Mouse (Mus musculus) midbrain, postnatal 0 days (tissue): ENCODE measurements around the gene Kyat3. TPM values are rescaled to one million over a fixed set of nuclear protein-coding genes. Genes with fewer than 3 reads are reported as not detected.
A peak's percentile ranks its signal among the peaks of the same experiment; 100 is the strongest.

ENCODE experiments used
- ATAC-seq: fragments of 200-750 bp; cut with Nextera tagmentation; 2 replicates; pipeline ENCODE4 v1.8.0; 2017; ENCODE audit warnings: moderate number of reproducible peaks, mild to moderate bottlenecking, moderate TSS enrichment, moderate library complexity; ENCODE audit not compliant: low FRiP score
- DNase-seq: peaks from one replicate; pipeline ENCODE4 v3.0.0-alpha.2; 2015; ENCODE audit warnings: low spot score
- H3K27ac ChIP-seq: fragments of 300-500 bp; sonication (generic); 2 replicates; pipeline ENCODE4 v1.5.1; 2014; ENCODE audit warnings: low read depth, mild to moderate bottlenecking, low read length, mixed read lengths
- H3K27me3 ChIP-seq: fragments of 300-500 bp; sonication (generic); 2 replicates; pipeline ENCODE4 v1.6.1; 2014; ENCODE audit warnings: low read length, control low read depth, mixed read lengths; ENCODE audit not compliant: insufficient read depth
- H3K36me3 ChIP-seq: fragments of 300-500 bp; sonication (generic); 2 replicates; pipeline ENCODE4 v1.6.1; 2014; ENCODE audit warnings: low read length, control low read depth, mixed read lengths; ENCODE audit not compliant: insufficient read depth
- H3K4me1 ChIP-seq: fragments of 300-500 bp; sonication (generic); 2 replicates; pipeline ENCODE4 v1.6.1; 2014; ENCODE audit warnings: mild to moderate bottlenecking, control low read depth, antibody characterized with exemption, low read length, mixed read lengths; ENCODE audit not compliant: insufficient read depth
- H3K4me2 ChIP-seq: fragments of 300-500 bp; sonication (generic); 2 replicates; pipeline ENCODE4 v1.6.1; 2014; ENCODE audit warnings: low read depth, mild to moderate bottlenecking, low read length, mixed read lengths; ENCODE audit not compliant: poor library complexity, severe bottlenecking
- H3K4me3 ChIP-seq: fragments of 300-500 bp; sonication (generic); 2 replicates; pipeline ENCODE4 v1.5.1; 2014; ENCODE audit warnings: low read depth, mild to moderate bottlenecking, low read length, moderate library complexity
- H3K9ac ChIP-seq: fragments of 300-500 bp; sonication (generic); replicated peaks from 2 replicates; pipeline ENCODE4 v1.6.1; 2014; ENCODE audit warnings: mild to moderate bottlenecking, low read length, moderate library complexity, mixed read lengths; ENCODE audit not compliant: poor library complexity, severe bottlenecking
- H3K9me3 ChIP-seq: fragments of 300-500 bp; sonication (generic); 2 replicates; pipeline ENCODE4 v1.6.1; 2016; ENCODE audit warnings: low read length, control low read depth
- CTCF ChIP-seq: IDR thresholded peaks from 2 replicates; pipeline ENCODE4 v1.5.1; 2016; ENCODE audit warnings: antibody characterized with exemption, mild to moderate bottlenecking
- WGBS: fragments of 180-500 bp; shearing (Covaris S2); extraction: QIAGEN DNeasy Blood & Tissue Kit; methylation state at CpG from one replicate; pipeline ENCODE4 v1.1.7; 2014; 5-methylcytosine and 5-hydroxymethylcytosine counted together
- polyA plus RNA-seq: library from polyadenylated mRNA; unstranded; fragments of >200 nt; fragmentation: Nextera tagmentation; extraction: Ambion mirVana; gene quantifications from 2 replicates; pipeline ENCODE4 v1.2.1, GENCODE M21; 2015
- total RNA-seq: library from RNA; depleted of rRNA; stranded (reverse); fragments of >200 nt; gene quantifications from 2 replicates; pipeline ENCODE4 v1.2.3, GENCODE M21; 2014

The Kyat3 gene
- total and polyA plus RNA-seq, 2 experiments from 2014 or later: 4.7 to 5.1 TPM

GRCm38 (mm10) chr3:142757841-142758240, 57.0 kb downstream of the Kyat3 start:
- no peaks in the 10 kb centered on the region for H3K4me1 ChIP-seq
- H3K4me2 ChIP-seq: no peak overlapping the region
- WGBS: 64% methylated on average over 12 of the region's 12 CpGs
- ATAC-seq (no peak), DNase-seq (no peak)
- no peak overlapping the region for H3K4me3 ChIP-seq
- no peaks in the 10 kb centered on the region for H3K9me3 ChIP-seq
- no peak for TF ChIP-seq CTCF
- H3K9ac ChIP-seq: no peak overlapping the region
- H3K27ac ChIP-seq: no peak overlapping the region
- no peaks in the 10 kb centered on the region for H3K36me3 ChIP-seq
- no peaks in the 10 kb centered on the region; the same call in 1 of the 2 replicates for H3K27me3 ChIP-seq

- no peak overlapping the region for H3K4me2 ChIP-seq
These were observed 57.7 kb downstream of the Kyat3 start for GRCm38 (mm10) chr3:142758593-142758992.

GRCm38 (mm10) chr3:142760356-142760755, 59.5 kb downstream of the Kyat3 start:
- Histone ChIP-seq H3K9me3 (no peaks in the 10 kb centered on the region), H3K36me3 (no peaks in the 10 kb centered on the region), H3K4me1 (no peaks in the 10 kb centered on the region), H3K27ac (no peak overlapping the region), H3K4me3 (no peak overlapping the region), H3K4me2 (no peak overlapping the region), H3K9ac (no peak overlapping the region), H3K27me3 (no peaks in the 10 kb centered on the region; the same call in 1 of the 2 replicates)
- DNase-seq: no peak
- no peak for ATAC-seq
- TF ChIP-seq CTCF: no peak
- 72% methylated on average over 6 of the region's 6 CpGs for WGBS

More at GRCm38 (mm10) chr3:142758593-142758992, 57.7 kb downstream of the Kyat3 start:
- no peak overlapping the region for H3K27ac ChIP-seq
- H3K27me3 ChIP-seq: no peaks in the 10 kb centered on the region; the same call in 1 of the 2 replicates
- no peaks in the 10 kb centered on the region for H3K36me3 ChIP-seq
- H3K9ac ChIP-seq: no peak overlapping the region
- H3K4me3 ChIP-seq: no peak overlapping the region
- no peak for DNase-seq
- no peak for TF ChIP-seq CTCF
- H3K4me1 ChIP-seq: no peaks in the 10 kb centered on the region
- no peaks in the 10 kb centered on the region for H3K9me3 ChIP-seq
- no peak for ATAC-seq
- WGBS: 87% methylated on average over 7 of the region's 7 CpGs

- Histone ChIP-seq H3K36me3 (no peaks in the 10 kb centered on the region), H3K4me2 (peak within 1 kb of the TSS; percentile 80), H3K9ac (peak within 1 kb of the TSS; percentile 74), H3K4me3 (peak within 1 kb of the TSS; percentile 62), H3K27ac (peak within 1 kb of the TSS; percentile 60), H3K27me3 (no peaks in the 10 kb centered on the region), H3K9me3 (no peaks in the 10 kb centered on the region), H3K4me1 (peaks cover 6% of the 10 kb centered on the region; the same call in 1 of the 2 replicates)
- ATAC-seq: peak; percentile 98
- peak; percentile 14; the same call in 1 of the 2 replicates for TF ChIP-seq CTCF
- under 1% methylated on average over 64 of the region's 64 CpGs for WGBS
- peak; percentile 95 for DNase-seq
These were observed 64.3 kb downstream of the Kyat3 start, which contains the start of gene Gtf2b for GRCm38 (mm10) chr3:142764995-142765777. Gene Gtf2b, plus strand, starts transcription at chr3:142765045.

GRCm38 (mm10) chr3:142765778-142766165, 64.9 kb downstream of the Kyat3 start:
- ATAC-seq: no peak
- 27% methylated on average over 10 of the region's 10 CpGs for WGBS
- Histone ChIP-seq H3K4me1 (peaks cover 6% of the 10 kb centered on the region; the same call in 1 of the 2 replicates), H3K27ac (no peak overlapping the region), H3K4me2 (peak overlapping the region; percentile 80), H3K4me3 (peak overlapping the region; percentile 62), H3K27me3 (no peaks in the 10 kb centered on the region), H3K9ac (peak overlapping the region; percentile 74), H3K36me3 (no peaks in the 10 kb centered on the region), H3K9me3 (no peaks in the 10 kb centered on the region)
- DNase-seq: no peak
- TF ChIP-seq CTCF: no peak

- H3K36me3 ChIP-seq: no peaks in the 10 kb centered on the region
- no peaks in the 10 kb centered on the region for H3K27me3 ChIP-seq
- TF ChIP-seq CTCF: no peak
- 98% methylated on average over 6 of the region's 6 CpGs for WGBS
- H3K27ac ChIP-seq: no peak overlapping the region
- no peak overlapping the region for H3K4me3 ChIP-seq
- DNase-seq (no peak), ATAC-seq (no peak)
- H3K4me2 ChIP-seq: no peak overlapping the region
- H3K9me3 ChIP-seq: no peaks in the 10 kb centered on the region
- peaks cover 6% of the 10 kb centered on the region; the same call in 1 of the 2 replicates for H3K4me1 ChIP-seq
- H3K9ac ChIP-seq: no peak overlapping the region
These were observed 67.6 kb downstream of the Kyat3 start for GRCm38 (mm10) chr3:142768498-142768897.
